9 mouse cellular contexts compared by ENCODE assay signal in genomic region chr2:6118246-6118645, GRCm38 (mm10). TPM values are rescaled to one million over a fixed set of nuclear protein-coding genes. Genes with fewer than 3 reads are reported as not detected.
DNase-seq lines count a peak whose midpoint lies in the region; ATAC-seq lines count a peak whose summit lies in the region.
"Had no signal": no experiment of that assay in that cellular context is flagged by ENCODE, and none has a peak within 500 bp of the region (broad histone marks: within the 10 kb centered on the region; RNA-seq: fewer than 3 reads in every experiment).

No protein-coding gene starts in this region.

- WGBS in stomach, embryonic 14.5 days = 60% methylated on average over 10 of the region's 10 CpGs
- 84% methylated on average over 10 of the region's 10 CpGs for WGBS in midbrain, embryonic 15.5 days

- no peak overlapping the region for H3K4me3 ChIP-seq in stomach, embryonic 14.5 days (ENCODE audit: low read depth, low read length)
- H3K4me3 ChIP-seq in midbrain, embryonic 15.5 days = no peak overlapping the region
- H3K4me3 ChIP-seq: myocyte had no signal

- no peaks in the 10 kb centered on the region for H3K9me3 ChIP-seq in stomach, embryonic 14.5 days (ENCODE audit: control insufficient read depth, low read depth, low read length)
- H3K9me3 ChIP-seq in midbrain, embryonic 15.5 days = no peaks in the 10 kb centered on the region

- no peak overlapping the region for H3K9ac ChIP-seq in stomach, embryonic 14.5 days (replicated peaks; ENCODE audit: low read depth, low read length)
- no peak overlapping the region for H3K9ac ChIP-seq in midbrain, embryonic 15.5 days

- no peaks in the 10 kb centered on the region for H3K27me3 ChIP-seq in stomach, embryonic 14.5 days (ENCODE audit: control insufficient read depth, insufficient read depth, low read length)
- no peaks in the 10 kb centered on the region for H3K27me3 ChIP-seq in midbrain, embryonic 15.5 days (replicated peaks)

- peak; percentile 84 for ATAC-seq in stomach, embryonic 14.5 days (ENCODE audit: insufficient number of reproducible peaks, insufficient read depth, low FRiP score, low read depth)
- ATAC-seq in midbrain, embryonic 15.5 days (replicated peaks) = no peak

- H3K4me2 ChIP-seq in stomach, embryonic 14.5 days (replicated peaks; ENCODE audit: low read depth, low read length) = no peak overlapping the region
- no peak overlapping the region for H3K4me2 ChIP-seq in midbrain, embryonic 15.5 days

- H3K27ac ChIP-seq in stomach, embryonic 14.5 days (ENCODE audit: low read length) = no peak overlapping the region
- H3K27ac ChIP-seq in midbrain, embryonic 15.5 days = no peak overlapping the region

- no peaks in the 10 kb centered on the region for H3K4me1 ChIP-seq in stomach, embryonic 14.5 days (ENCODE audit: control insufficient read depth, insufficient read depth, low read length)
- H3K4me1 ChIP-seq in midbrain, embryonic 15.5 days = no peaks in the 10 kb centered on the region

- H3K36me3 ChIP-seq in stomach, embryonic 14.5 days (ENCODE audit: control insufficient read depth, insufficient read depth, low read length) = no peaks in the 10 kb centered on the region
- H3K36me3 ChIP-seq in midbrain, embryonic 15.5 days (replicated peaks) = no peaks in the 10 kb centered on the region

- peak; percentile 41 for DNase-seq in right cerebral cortex, adult 18-20 months
- DNase-seq in right cerebral cortex, postnatal 4 days = no peak
- peak; percentile 51 for DNase-seq in fat pad, adult 2 months (ENCODE audit: extremely low read depth, low read depth, low spot score)
- peak; percentile 46 to 54 for DNase-seq in kidney, adult 8-10 months
- DNase-seq in spleen, postnatal 4 days (ENCODE audit: low spot score in 2 of 2) = no peak
- DNase-seq in frontal cortex, postnatal 10 days (ENCODE audit: low spot score in 2 of 2) = no peak

RNA-seq across cellular contexts. Expression of gene Proser2, which starts 11.8 kb away (rescaled TPM):
- 17.6 and 17.7 TPM in 2 replicates for polyA plus RNA-seq in stomach, embryonic 14.5 days (2014; fragmentation: Nextera tagmentation; extraction: Ambion mirVana)
- polyA plus RNA-seq in midbrain, embryonic 15.5 days (2015; fragmentation: Nextera tagmentation; extraction: Ambion mirVana) = 6.3 and 6.8 TPM in 2 replicates

Comparison
In these comparisons a context has a peak if more than half of its experiments do, and no peak if none do; other contexts are left out.
1. DNase-seq: peak in right cerebral cortex, adult 18-20 months (single experiment), fat pad, adult 2 months (single experiment) and kidney, adult 8-10 months (2 of 2); none in right cerebral cortex, postnatal 4 days (single experiment), spleen, postnatal 4 days (0 of 2) and frontal cortex, postnatal 10 days (0 of 2).